Comparison of ENCODE assay signal across 13 mouse cellular contexts in the genomic region with DNA sequence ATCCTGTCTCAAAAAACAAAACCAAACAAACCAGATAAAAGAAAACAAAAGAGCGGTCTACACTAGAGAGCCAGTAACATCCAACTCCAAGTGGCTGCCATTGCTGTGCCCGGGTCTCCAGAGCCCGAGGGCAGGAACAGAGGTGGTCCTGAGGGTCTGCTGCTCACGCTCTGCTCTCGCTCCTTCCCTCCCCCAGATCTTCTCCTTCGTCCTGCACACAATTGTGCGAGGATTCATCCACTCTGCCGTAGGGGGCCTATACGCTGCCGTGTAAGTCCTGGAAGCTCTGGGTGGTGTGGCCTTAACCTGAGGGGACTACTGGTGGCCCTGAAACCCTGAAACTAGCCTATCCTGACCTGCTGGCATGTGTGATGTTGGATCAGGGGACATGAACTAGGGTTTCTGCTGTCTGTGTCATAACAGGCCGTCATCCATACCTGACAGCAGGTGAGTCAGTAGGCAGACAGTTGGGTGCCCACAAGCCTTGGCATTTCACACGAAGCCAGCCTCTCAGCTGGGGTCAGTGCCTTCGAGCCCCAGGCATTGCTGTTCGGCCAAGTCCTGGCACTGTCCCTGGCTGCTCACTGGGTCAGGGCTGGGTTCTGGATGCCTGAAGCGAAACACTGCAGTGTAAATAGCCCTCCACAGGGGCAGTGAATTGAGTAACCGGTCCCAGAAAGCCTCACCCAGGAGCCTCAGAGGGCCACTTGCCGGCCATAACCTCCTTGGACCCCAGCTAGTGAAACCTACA. TPM values are rescaled to one million over a fixed set of nuclear protein-coding genes. Genes with fewer than 3 reads are reported as not detected.
A peak's percentile ranks its signal among the peaks of the same experiment; 100 is the strongest.
DNase-seq lines count a peak whose midpoint lies in the region; ATAC-seq and TF ChIP-seq lines count a peak whose summit lies in the region.
"Had no signal": no experiment of that assay in that cellular context is flagged by ENCODE, and none has a peak within 500 bp of the region (broad histone marks: within the 10 kb centered on the region; RNA-seq: fewer than 3 reads in every experiment).

No protein-coding gene starts in this region.

- DNase-seq in cerebellum, postnatal 4 days (ENCODE audit: low spot score in 2 of 2): no peak
- DNase-seq in lung, postnatal 25 days (ENCODE audit: low spot score): peak; percentile 42
- DNase-seq in lung, postnatal 14 days: no peak
- peak; percentile 86 for DNase-seq in cerebellum, adult 8-10 months
- DNase-seq in forebrain, postnatal 0 days: no peak
- no peak for DNase-seq in T-cell, adult 2 months (ENCODE audit: low spot score)
- DNase-seq: kidney, postnatal 36 days; liver, embryonic 13.5 days; right cerebral cortex, postnatal 4 days had no signal

- no peak overlapping the region for H3K9ac ChIP-seq in forebrain, postnatal 0 days
- H3K9ac ChIP-seq: forebrain, embryonic 15.5 days; liver, embryonic 13.5 days; midbrain, embryonic 15.5 days had no signal

- peaks cover 92% of the 10 kb centered on the region for H3K36me3 ChIP-seq in megakaryocyte, embryonic 14.5 days (replicated peaks; ENCODE audit: low read length)
- H3K36me3 ChIP-seq in forebrain, postnatal 0 days (ENCODE audit: insufficient read depth): peaks cover 34% of the 10 kb centered on the region
- H3K36me3 ChIP-seq: liver, embryonic 13.5 days had no signal

- peaks cover 5% of the 10 kb centered on the region for H3K27me3 ChIP-seq in megakaryocyte, embryonic 14.5 days (replicated peaks)
- H3K27me3 ChIP-seq in forebrain, postnatal 0 days (ENCODE audit: insufficient read depth, low read length): no peaks in the 10 kb centered on the region
- H3K27me3 ChIP-seq: forebrain, embryonic 15.5 days; midbrain, embryonic 15.5 days had no signal

- ATAC-seq in cerebellum, adult (ENCODE audit: insufficient number of reproducible peaks, low FRiP score, low TSS enrichment): peak; percentile 34; the same call in 1 of the 2 replicates
- no peak for ATAC-seq in forebrain, postnatal 0 days
- ATAC-seq: forebrain, embryonic 15.5 days; midbrain, embryonic 15.5 days had no signal

- peaks cover 80% of the 10 kb centered on the region for H3K4me1 ChIP-seq in megakaryocyte, embryonic 14.5 days
- H3K4me1 ChIP-seq in forebrain, postnatal 0 days (ENCODE audit: insufficient read depth): peaks cover 3% of the 10 kb centered on the region; the same call in 1 of the 2 replicates

- no peak overlapping the region for H3K4me2 ChIP-seq in forebrain, postnatal 0 days (ENCODE audit: low read depth)
- H3K4me2 ChIP-seq: forebrain, embryonic 15.5 days; liver, embryonic 13.5 days; midbrain, embryonic 15.5 days had no signal

- H3K9me3 ChIP-seq in megakaryocyte, embryonic 14.5 days: no peaks in the 10 kb centered on the region
- no peaks in the 10 kb centered on the region for H3K9me3 ChIP-seq in forebrain, postnatal 0 days (ENCODE audit: low read length)
- H3K9me3 ChIP-seq: forebrain, embryonic 15.5 days; liver, embryonic 13.5 days; midbrain, embryonic 15.5 days had no signal

- peak overlapping the region; percentile 70 for H3K4me3 ChIP-seq in megakaryocyte, embryonic 14.5 days (replicated peaks)
- no peak overlapping the region for H3K4me3 ChIP-seq in forebrain, postnatal 0 days (ENCODE audit: low read depth, low read length)
- H3K4me3 ChIP-seq: forebrain, embryonic 15.5 days; liver, embryonic 13.5 days; midbrain, embryonic 15.5 days had no signal

- TF ChIP-seq CTCF in forebrain, postnatal 0 days (IDR thresholded peaks at IDR 0.05; ENCODE audit: low read depth): no peak

- H3K27ac ChIP-seq in forebrain, postnatal 0 days (ENCODE audit: low read depth, low read length): no peak overlapping the region
- H3K27ac ChIP-seq: forebrain, embryonic 15.5 days; midbrain, embryonic 15.5 days had no signal

- 90% methylated on average over 17 of the region's 17 CpGs for WGBS in forebrain, postnatal 0 days

RNA-seq across cellular contexts. Expression of gene Pitpna, which starts 17.3 kb away (rescaled TPM):
- polyA plus RNA-seq in megakaryocyte, embryonic 14.5 days (2012; ENCODE audit: insufficient read depth, low replicate concordance): 28.3 and 62.8 TPM in 2 replicates
- total RNA-seq in forebrain, postnatal 0 days (2014; rRNA removed): 83.0 and 95.7 TPM in 2 replicates
- 85.8 and 101 TPM in 2 replicates for polyA plus RNA-seq in forebrain, postnatal 0 days (2015; fragmentation: Nextera tagmentation; extraction: Ambion mirVana)

RNA-seq across cellular contexts. Expression of gene Slc43a2, which starts 39.1 kb away (rescaled TPM):
- 18.9 and 35.4 TPM in 2 replicates for polyA plus RNA-seq in megakaryocyte, embryonic 14.5 days (2012; ENCODE audit: insufficient read depth, low replicate concordance)
- total RNA-seq in forebrain, postnatal 0 days (2014; rRNA removed): 16.5 and 24.0 TPM in 2 replicates
- 10.4 and 14.1 TPM in 2 replicates for polyA plus RNA-seq in forebrain, postnatal 0 days (2015; fragmentation: Nextera tagmentation; extraction: Ambion mirVana)

RNA-seq across cellular contexts. Expression of gene Scarf1, which starts 57.2 kb away (rescaled TPM):
- polyA plus RNA-seq in megakaryocyte, embryonic 14.5 days (2012; ENCODE audit: insufficient read depth, low replicate concordance): 27.4 and 42.5 TPM in 2 replicates
- total RNA-seq in forebrain, postnatal 0 days (2014; rRNA removed): 4.0 and 4.5 TPM in 2 replicates
- 3.1 and 3.5 TPM in 2 replicates for polyA plus RNA-seq in forebrain, postnatal 0 days (2015; fragmentation: Nextera tagmentation; extraction: Ambion mirVana)

Comparison
In these comparisons a context has a peak if more than half of its experiments do, and no peak if none do; other contexts are left out.
1. DNase-seq: peak in lung, postnatal 25 days (single experiment) and cerebellum, adult 8-10 months (single experiment); none in cerebellum, postnatal 4 days (0 of 2), lung, postnatal 14 days (single experiment), forebrain, postnatal 0 days (single experiment) and T-cell, adult 2 months (single experiment).